Mouse (Mus musculus) left cerebral cortex, postnatal 14 days (tissue): ENCODE data around the gene Akap6. TPM values are rescaled to one million over a fixed set of nuclear protein-coding genes. Genes with fewer than 3 reads are reported as not detected.
"Not testable (repeated sequence)": the region's sequence is repeated elsewhere in the genome, so short reads cannot be mapped to it uniquely, and the experiment has no call there.

ENCODE experiments used
- DNase-seq, 2 experiments: peaks; one replicate each; pipeline ENCODE4 v3.0.0; 2021 to 2022; ENCODE audit warnings: low spot score in 2 of 2, mixed read lengths in 1 of 2
- intact Hi-C: fragments of 180-260 bp; cut with DNase I; formaldehyde crosslinking; loops from one replicate; pipeline ENCODE4 v1.15.1; 2025
- total RNA-seq, 2 experiments: library from RNA; stranded (reverse); gene quantifications; 2 replicates each; pipeline ENCODE4 v1.2.3; 2021

Akap6 gene
- total RNA-seq, 2 experiments from 2014 or later: 183 to 196 TPM

GRCm38 (mm10) chr12:52704081-52704480, 4.9 kb downstream of the Akap6 start:
- intact Hi-C loops: loop anchor here (5.0 kb wide), 1 partner anchor 68 kb away; no protein-coding TSS in a partner anchor
- DNase-seq: no peak

DNA sequence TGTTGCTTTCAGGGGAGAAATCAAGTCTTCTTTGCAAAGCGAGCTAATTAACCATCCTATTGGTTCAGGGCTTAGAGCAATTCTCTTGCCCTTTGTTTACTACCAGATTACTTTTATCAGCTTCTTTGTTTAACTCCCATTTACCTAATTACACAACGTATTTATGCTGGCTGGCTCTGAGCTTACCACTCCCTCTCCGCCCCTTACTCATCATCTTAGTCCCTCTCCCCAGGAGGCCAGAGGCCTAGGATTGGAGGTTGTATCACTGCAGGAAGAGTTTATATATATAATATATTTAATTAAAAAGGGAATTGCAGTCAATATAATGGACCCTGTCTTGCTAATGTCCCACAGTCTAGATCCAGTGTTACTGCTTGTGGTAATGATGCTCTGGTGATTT, 5.6 kb downstream of the Akap6 start:
- intact Hi-C loops: loop anchor here (5.0 kb wide), 1 partner anchor 67 kb away; no protein-coding TSS in a partner anchor
- no peak for DNase-seq

- no peak for DNase-seq
- intact Hi-C loops: no loop called here
Observed at GRCm38 (mm10) chr12:52711382-52711781, 12.2 kb downstream of the Akap6 start.

DNA sequence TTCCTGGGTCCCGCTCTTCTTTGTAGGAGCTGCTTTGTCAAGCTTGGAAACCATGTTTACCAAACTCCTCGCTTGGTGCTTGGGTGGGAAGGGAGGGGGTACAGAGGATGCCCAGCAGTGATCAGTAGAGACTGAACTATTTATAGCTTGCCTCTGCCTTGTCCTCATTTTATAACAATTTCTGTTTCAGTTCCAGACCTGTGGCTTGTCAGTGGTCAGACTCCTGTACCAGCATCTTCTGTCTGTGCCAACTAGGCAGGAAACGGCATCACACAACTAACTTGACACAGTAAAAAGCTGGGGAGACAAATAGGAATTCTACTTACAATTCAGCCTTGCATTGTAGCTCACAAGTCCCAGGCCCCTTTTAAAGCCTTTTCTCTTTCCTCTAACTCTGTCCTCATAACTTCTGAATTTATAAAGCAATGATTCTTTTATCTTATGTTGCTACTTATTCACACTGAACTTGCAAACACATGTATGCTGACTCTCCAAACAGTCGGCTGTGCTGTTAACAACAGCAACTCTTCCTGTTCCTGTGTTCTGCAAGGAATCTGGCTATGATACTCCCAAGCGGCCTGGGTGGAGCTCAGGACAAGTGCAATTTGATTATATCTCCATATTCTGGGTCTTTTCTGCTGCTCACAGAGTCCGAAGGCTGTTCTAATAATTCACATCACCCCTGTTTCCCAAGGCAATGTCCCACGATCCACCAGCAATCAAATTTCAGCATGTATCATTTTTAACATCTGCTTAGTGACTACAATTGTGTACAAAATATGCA, 12.9 kb downstream of the Akap6 start:
- intact Hi-C loops: no loop called here
- no peak for DNase-seq

- DNase-seq: no peak
Observed at GRCm38 (mm10) chr12:52718392-52718791, 19.2 kb downstream of the Akap6 start.

GRCm38 (mm10) chr12:52719232-52719631, 20.0 kb downstream of the Akap6 start:
- no peak for DNase-seq
- intact Hi-C loops: loop anchor here (5.0 kb wide), 1 partner anchor 113 kb away; no protein-coding TSS in a partner anchor

More at GRCm38 (mm10) chr12:52718392-52718791, 19.2 kb downstream of the Akap6 start:
- intact Hi-C loops: loop anchor here (5.0 kb wide), 1 partner anchor 114 kb away; no protein-coding TSS in a partner anchor

- peak in 1 of 2 experiments; percentile 42 for DNase-seq
- intact Hi-C loops: loop anchor here (5.0 kb wide), 1 partner anchor 113 kb away; no protein-coding TSS in a partner anchor
Observed at GRCm38 (mm10) chr12:52719681-52720080, 20.5 kb downstream of the Akap6 start.

DNA sequence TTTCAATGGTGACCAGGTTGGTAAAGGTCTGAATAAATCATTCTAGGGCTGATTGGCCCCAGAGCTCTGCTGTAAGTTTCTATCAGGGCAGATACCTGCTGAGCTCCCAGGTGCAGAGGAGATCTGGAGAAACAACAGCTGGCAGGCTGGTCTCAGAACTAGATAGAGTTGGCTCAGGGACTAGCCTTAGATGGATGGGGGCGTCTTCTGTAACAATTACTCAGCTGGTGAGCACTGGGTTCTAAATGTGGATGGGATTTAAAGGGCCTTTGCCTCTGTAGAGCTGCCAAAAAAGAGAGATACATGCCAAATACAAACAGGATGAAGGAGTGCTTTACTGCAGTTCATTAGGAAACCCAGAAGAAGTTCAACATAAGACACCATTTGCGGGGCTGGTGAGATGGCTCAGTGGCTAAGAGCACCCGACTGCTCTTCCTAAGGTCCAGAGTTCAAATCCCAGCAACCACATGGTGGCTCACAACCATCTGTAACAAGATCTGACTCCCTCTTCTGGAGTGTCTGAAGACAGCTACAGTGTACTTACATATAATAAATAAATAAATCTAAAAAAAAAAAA, 24.9 kb downstream of the Akap6 start:
- intact Hi-C loops, DNase-seq: not testable (repeated sequence)

- intact Hi-C loops: no loop called here
- DNase-seq: peak in 1 of 2 experiments; percentile 22
Observed at GRCm38 (mm10) chr12:52726434-52727231, 27.4 kb downstream of the Akap6 start.

DNA sequence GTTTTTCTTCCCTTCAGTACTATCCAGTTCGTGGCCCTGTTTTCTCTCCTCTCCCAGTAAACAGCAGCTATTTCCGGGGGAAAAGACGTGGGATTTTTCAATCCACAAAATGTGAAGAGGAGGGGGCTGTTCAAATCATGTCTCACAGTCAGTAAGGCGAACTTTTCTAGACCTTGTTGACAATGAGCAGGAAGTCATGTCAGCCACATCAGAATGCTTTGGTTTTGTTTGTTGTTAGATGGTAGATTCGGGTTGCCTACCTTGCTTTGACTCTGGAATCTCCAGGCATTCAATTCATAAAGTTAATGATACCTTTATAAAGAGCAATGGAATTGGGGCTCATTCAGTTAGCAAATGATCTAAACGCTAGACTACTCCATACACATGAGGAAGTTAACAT, 30.2 kb downstream of the Akap6 start:
- intact Hi-C loops: no loop called here
- DNase-seq: no peak

GRCm38 (mm10) chr12:52735161-52735560, 36.0 kb downstream of the Akap6 start:
- intact Hi-C loops, DNase-seq: not testable (repeated sequence)

DNA sequence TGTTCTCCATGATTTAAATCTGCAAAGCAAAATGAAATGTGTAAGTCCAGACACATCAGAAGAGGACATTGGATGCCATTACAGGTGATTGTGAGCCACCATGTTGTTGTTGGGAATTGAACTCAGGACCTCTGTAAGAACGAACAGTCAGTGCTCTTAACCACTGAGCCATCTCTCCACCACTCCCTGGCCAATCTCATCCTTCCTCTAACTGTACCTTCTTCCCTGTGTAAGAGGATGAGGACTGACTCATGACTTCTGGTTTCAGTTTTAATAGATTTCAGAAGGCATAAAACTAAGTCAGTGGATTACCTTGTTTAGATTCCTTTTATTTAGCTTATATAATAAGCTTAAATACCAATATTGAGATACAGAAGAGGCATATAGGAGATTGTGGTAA, 38.0 kb downstream of the Akap6 start:
- no peak for DNase-seq
- intact Hi-C loops: no loop called here

GRCm38 (mm10) chr12:52739326-52739725, 40.1 kb downstream of the Akap6 start:
- no peak for DNase-seq
- intact Hi-C loops: no loop called here

GRCm38 (mm10) chr12:52741801-52742200, 42.6 kb downstream of the Akap6 start:
- peak in 1 of 2 experiments; percentile 15 for DNase-seq
- intact Hi-C loops: no loop called here

DNA sequence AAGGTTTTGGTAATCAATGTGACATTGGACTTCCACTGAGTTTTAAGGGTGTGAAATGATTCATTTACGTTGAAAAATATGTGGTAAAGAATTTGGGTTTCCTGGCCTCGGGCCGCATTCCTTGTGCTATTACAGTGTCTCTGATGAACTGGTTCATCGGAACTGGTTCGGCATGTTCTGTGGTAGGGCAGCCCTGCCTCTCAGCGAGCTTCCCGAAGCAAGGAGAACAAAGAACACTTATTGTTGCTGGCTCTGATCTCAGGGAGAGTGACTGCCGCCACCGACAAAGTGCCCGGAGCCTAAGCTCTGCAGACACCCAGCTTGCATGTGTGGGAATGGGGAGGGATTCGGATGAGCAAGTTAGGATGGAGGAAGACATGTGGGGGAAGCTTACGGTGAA, 50.8 kb downstream of the Akap6 start:
- intact Hi-C loops: no loop called here
- no peak for DNase-seq

GRCm38 (mm10) chr12:52755649-52756048, 56.5 kb downstream of the Akap6 start:
- DNase-seq: no peak
- intact Hi-C loops: no loop called here

DNA sequence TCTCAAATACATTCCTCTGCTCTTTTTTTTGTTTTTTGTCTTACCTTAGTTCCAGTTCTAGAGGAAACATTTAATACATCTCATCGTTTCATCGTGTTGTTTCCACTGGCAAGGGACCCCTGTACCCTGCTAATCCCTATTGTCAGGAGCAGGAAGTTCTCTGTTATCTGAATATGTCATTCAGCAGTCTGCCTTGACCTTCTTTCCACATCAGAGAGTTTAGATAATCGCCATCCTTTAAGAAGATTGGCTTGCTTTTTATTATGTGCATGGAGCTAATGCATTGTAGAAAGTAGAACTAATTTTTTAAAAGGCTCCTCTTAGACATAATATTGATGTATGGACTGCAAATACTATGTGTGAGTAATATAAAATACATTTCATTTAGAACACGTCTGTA, 58.7 kb downstream of the Akap6 start:
- no peak for DNase-seq
- intact Hi-C loops: no loop called here

DNA sequence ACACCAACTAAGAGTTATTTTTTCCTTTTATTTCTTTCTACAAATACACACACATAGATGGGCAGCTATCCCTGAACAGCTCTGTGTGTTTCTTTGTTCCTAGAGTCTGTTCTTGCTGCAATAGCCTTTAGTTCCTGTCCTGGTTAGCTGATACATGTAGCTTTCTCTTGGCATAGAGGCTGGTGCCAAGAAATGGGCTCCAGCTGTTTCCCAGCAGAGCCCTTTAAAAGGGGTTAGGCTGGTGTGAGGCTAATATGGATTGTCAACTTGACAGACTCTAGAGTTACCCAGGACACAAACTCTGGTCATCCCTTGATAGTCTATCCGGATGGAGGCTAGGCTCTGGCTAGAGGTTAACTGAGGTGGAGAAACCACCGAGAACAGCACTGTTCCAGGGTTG, 64.9 kb downstream of the Akap6 start:
- DNase-seq: no peak
- intact Hi-C loops: no loop called here

- intact Hi-C loops: no loop called here
- no peak for DNase-seq
Observed at GRCm38 (mm10) chr12:52764810-52765209, 65.6 kb downstream of the Akap6 start.

DNA sequence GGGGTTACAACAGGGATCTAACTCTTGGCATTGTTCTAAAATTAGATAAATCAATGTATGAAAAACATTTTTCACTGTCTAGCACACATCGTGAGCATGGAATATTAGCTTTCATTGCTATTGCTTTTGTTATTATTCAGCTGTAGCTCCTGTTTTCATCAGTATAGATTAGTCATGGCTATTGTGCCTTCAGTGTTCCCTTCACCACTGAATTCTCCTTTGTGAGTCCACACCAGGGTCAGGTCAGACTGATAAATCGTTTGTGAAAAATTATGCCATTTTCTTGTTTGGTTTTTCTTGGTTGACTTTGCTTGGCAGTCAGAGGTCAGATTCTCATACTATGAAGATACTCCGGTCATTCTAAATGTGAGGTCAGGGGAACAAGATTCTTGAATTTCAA, 70.4 kb downstream of the Akap6 start:
- no peak for DNase-seq
- intact Hi-C loops: no loop called here
